Mouse (Mus musculus) thymus, adult 2 months (tissue): ENCODE measurements around the gene Ninj2. TPM values are rescaled to one million over a fixed set of nuclear protein-coding genes. Genes with fewer than 3 reads are reported as not detected.

Experiments used
- DNase-seq: peaks from one replicate; pipeline ENCODE4 v3.0.0; 2021
- H3K27ac ChIP-seq: fragments of 200-500 bp; 2 replicates; pipeline ENCODE4 v1.5.1; 2012; ENCODE audit warnings: low read length, control low read depth; ENCODE audit not compliant: control insufficient read depth, insufficient read depth
- H3K27me3 ChIP-seq: fragments of 200-500 bp; 2 replicates; pipeline ENCODE4 v1.6.1; 2012; ENCODE audit warnings: mild to moderate bottlenecking, low read length, moderate library complexity, mixed read lengths; ENCODE audit not compliant: control insufficient read depth, insufficient read depth
- H3K36me3 ChIP-seq: fragments of 200-500 bp; 2 replicates; pipeline ENCODE4 v1.6.1; 2012; ENCODE audit warnings: mild to moderate bottlenecking, low read length, moderate library complexity; ENCODE audit not compliant: control insufficient read depth, insufficient read depth
- H3K4me1 ChIP-seq: fragments of 200-500 bp; replicated peaks from 2 replicates; pipeline ENCODE4 v1.6.1; 2012; ENCODE audit warnings: low read length; ENCODE audit not compliant: control insufficient read depth, insufficient read depth
- H3K4me3 ChIP-seq: fragments of 200-500 bp; 2 replicates; pipeline ENCODE4 v1.5.1; 2012; ENCODE audit warnings: mild to moderate bottlenecking, low read length, control low read depth, moderate library complexity; ENCODE audit not compliant: control insufficient read depth, insufficient read depth
- CTCF ChIP-seq: fragments of 200-500 bp; IDR thresholded peaks from 2 replicates; pipeline ENCODE4 v1.5.1; 2012; ENCODE audit warnings: mild to moderate bottlenecking, control low read depth, low read length, moderate library complexity, borderline replicate concordance; ENCODE audit not compliant: control insufficient read depth, poor library complexity, insufficient read depth; ENCODE audit errors: extremely low read depth
- POLR2A ChIP-seq: fragments of 200-500 bp; IDR thresholded peaks from 2 replicates; pipeline ENCODE4 v1.6.1; 2012; ENCODE audit warnings: mild to moderate bottlenecking, low read length, control low read depth, moderate library complexity; ENCODE audit not compliant: control insufficient read depth, poor library complexity, insufficient read depth; ENCODE audit errors: extremely low read depth
- WGBS: fragments of 180-500 bp; shearing (Covaris S2); methylation state at CpG from one replicate; pipeline ENCODE4 v1.1.7; 2018; 5-methylcytosine and 5-hydroxymethylcytosine counted together
- polyA plus RNA-seq: library from polyadenylated mRNA; depleted of rRNA; stranded (reverse); fragments of >200 nt; gene quantifications from 2 replicates; pipeline ENCODE4 v1.2.3, GENCODE M21; 2012

The Ninj2 gene
- polyA plus RNA-seq, 1 experiment: 0.26 TPM

DNA sequence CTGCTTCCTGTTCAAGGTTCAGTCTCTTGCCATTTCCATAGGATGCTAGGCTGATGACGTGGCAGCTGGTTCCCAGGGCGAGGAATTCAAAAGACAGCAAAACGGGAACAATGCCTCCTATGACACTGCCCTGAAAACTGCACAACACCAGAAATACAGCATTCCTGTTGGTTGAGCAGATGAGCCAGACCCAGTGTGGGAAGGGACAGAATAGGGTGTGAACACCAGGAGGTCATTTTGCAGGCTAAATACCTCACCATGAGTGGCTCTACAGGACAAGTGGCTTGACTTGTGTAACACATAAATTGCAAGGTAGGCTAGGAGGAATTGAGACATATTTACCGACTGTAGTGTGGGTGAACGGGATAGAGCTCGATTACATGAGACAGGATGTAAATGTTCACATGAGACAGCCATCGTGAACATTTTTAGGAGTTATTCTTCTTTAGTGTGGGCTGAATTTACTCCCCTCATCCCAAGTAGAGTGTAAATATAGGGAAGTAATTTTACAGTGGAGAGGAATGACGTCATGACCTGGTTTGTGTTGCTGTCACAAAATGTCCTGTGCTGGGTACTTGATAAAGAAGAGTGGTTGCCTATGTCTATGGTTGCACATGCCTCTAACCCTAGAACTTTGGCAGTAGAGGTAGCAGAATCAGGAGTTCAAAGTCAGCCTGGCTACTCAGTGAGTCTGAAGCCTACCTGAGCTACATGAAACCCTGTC lies 79.3 kb downstream of the Ninj2 start:
- TF ChIP-seq POLR2A (no peak), CTCF (no peak)
- Histone ChIP-seq H3K27me3 (no peaks in the 10 kb centered on the region), H3K36me3 (no peaks in the 10 kb centered on the region), H3K27ac (no peak overlapping the region), H3K4me1 (no peaks in the 10 kb centered on the region), H3K4me3 (no peak overlapping the region)
- WGBS: 93% methylated on average over 8 of the region's 8 CpGs
- no peak for DNase-seq

DNA sequence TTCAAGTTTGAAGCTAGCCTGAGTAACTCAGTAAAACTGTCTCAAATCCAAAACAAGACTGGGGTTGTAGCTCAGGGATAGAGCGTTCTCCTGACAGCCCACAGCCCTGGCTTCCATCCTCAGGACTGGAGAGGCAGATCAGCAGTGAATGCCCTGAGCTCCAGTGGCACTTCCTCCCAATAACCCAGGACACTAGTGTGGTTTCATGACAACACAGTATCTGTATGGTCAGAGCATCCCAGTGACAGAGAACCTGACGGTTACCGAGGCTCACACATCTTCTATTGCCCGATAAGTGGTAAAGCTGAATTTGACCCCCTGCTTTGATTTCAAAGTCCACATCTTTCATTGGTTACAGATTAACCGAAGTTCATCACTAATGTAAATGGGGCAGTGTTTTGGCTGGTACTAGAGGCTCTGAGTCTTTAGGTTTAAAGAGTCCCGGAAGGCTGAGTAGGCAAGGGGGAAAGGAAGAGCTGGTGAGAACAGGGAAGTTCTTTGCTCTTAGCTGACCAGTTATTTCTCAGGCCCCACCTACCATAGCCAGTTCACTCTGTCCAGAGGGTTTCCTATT lies 81.0 kb downstream of the Ninj2 start:
- Histone ChIP-seq H3K36me3 (no peaks in the 10 kb centered on the region), H3K4me1 (no peaks in the 10 kb centered on the region), H3K27ac (no peak overlapping the region), H3K4me3 (no peak overlapping the region), H3K27me3 (no peaks in the 10 kb centered on the region)
- TF ChIP-seq POLR2A (no peak), CTCF (no peak)
- DNase-seq: no peak
- WGBS: 76% methylated on average over 6 of the region's 6 CpGs

GRCm38 (mm10) chr6:120174602-120175115 lies 81.5 kb downstream of the Ninj2 start:
- WGBS: 81% methylated on average over 7 of the region's 7 CpGs
- Histone ChIP-seq H3K27me3 (no peaks in the 10 kb centered on the region), H3K27ac (no peak overlapping the region), H3K4me1 (no peaks in the 10 kb centered on the region), H3K4me3 (no peak overlapping the region), H3K36me3 (no peaks in the 10 kb centered on the region)
- DNase-seq: no peak
- TF ChIP-seq CTCF (no peak), POLR2A (no peak)

DNA sequence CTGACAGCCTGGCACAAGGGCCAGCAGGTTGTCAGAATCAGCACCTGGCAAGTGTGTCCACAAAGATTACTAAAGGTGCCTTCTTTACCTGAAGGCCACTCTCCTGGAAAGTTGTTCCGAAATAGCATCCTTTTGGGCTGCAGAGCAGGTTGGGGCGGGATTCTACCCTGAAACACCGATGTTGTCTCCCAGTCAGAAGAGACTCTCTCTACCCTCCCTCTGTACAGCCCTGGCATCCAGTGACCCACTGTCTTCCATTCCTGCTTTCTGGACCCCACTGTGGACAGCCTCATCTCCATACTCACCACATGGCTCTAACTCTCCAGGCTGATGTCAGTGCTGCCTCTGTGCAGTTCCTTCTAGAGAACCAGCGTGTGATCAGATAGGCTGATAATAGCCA lies 82.5 kb downstream of the Ninj2 start:
- no peak for DNase-seq

GRCm38 (mm10) chr6:120179044-120179755 lies 86.0 kb downstream of the Ninj2 start:
- WGBS: 71% methylated on average over 6 of the region's 6 CpGs
- TF ChIP-seq POLR2A: no peak
- no peak for TF ChIP-seq CTCF
- no peak overlapping the region for H3K27ac ChIP-seq
- no peaks in the 10 kb centered on the region for H3K36me3 ChIP-seq
- no peaks in the 10 kb centered on the region for H3K27me3 ChIP-seq
- H3K4me1 ChIP-seq: peaks cover 10% of the 10 kb centered on the region
- H3K4me3 ChIP-seq: no peak overlapping the region
- DNase-seq: no peak

More for the DNA sequence above, 82.5 kb downstream of the Ninj2 start:
- Histone ChIP-seq H3K4me3 (no peak overlapping the region), H3K27me3 (no peaks in the 10 kb centered on the region), H3K36me3 (no peaks in the 10 kb centered on the region), H3K4me1 (peaks cover under 1% of the 10 kb centered on the region; the same call in 1 of the 2 replicates), H3K27ac (no peak overlapping the region)
- TF ChIP-seq CTCF: no peak
- 96% methylated on average over 4 of the region's 4 CpGs for WGBS

DNA sequence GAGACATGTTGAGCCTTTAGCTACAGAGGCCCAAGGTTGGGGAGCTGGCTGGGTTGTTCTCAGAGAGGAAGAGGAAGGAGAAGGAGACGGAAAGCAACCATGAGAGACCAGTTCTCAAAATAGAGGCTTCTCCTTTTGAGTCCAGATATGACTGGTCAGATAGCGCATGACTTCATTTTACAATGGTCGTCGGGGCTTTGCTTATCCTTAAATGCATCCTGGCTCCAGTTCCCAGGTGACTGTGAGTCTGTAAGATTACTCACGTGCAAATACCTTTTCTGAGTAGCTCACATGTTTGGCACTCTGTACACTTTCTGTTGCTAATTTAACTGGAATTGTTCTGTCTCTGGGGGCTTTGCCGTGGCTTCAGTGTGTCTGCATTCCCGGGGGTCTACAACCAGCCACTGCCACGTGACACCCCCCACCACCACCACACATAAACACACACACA lies 86.6 kb downstream of the Ninj2 start:
- H3K36me3 ChIP-seq: no peaks in the 10 kb centered on the region
- TF ChIP-seq POLR2A (no peak), CTCF (no peak)
- H3K27ac ChIP-seq: no peak overlapping the region
- no peak for DNase-seq
- H3K4me3 ChIP-seq: no peak overlapping the region
- H3K4me1 ChIP-seq: peaks cover 10% of the 10 kb centered on the region
- H3K27me3 ChIP-seq: no peaks in the 10 kb centered on the region
- WGBS: 78% methylated on average over 8 of the region's 8 CpGs
